In genomic region chr2:173187182-173187855, GRCm38 (mm10) we compare ENCODE assay signal across 12 mouse cellular contexts. TPM values are rescaled to one million over a fixed set of nuclear protein-coding genes. Genes with fewer than 3 reads are reported as not detected.
DNase-seq lines count a peak whose midpoint lies in the region; ATAC-seq lines count a peak whose summit lies in the region.
"Had no signal": no experiment of that assay in that cellular context is flagged by ENCODE, and none has a peak within 500 bp of the region (broad histone marks: within the 10 kb centered on the region; RNA-seq: fewer than 3 reads in every experiment).

No protein-coding gene starts in this region.

- DNase-seq in lung, adult 18-20 months = peak; percentile 40 to 47
- no peak for DNase-seq in lung, postnatal 14 days
- peak; percentile 73 for DNase-seq in large intestine, adult 2 months (ENCODE audit: low read depth, low spot score)
- no peak for DNase-seq in layer of hippocampus, postnatal 36 days
- DNase-seq in left cerebral cortex, postnatal 25 days (ENCODE audit: low spot score in 2 of 2) = no peak
- no peak for DNase-seq in gastrocnemius, postnatal 10 days
- DNase-seq: thymus, postnatal 36 days had no signal

- intact Hi-C loops in left cerebral cortex, postnatal 25 days (cut with DNase I) = loop anchor here (10.0 kb wide), 1 partner anchor 1097 kb away; the partner anchor contains the start of gene Gnas

- WGBS in large intestine, adult 2 months = 26% methylated on average over 8 of the region's 8 CpGs

- peak; percentile 54 for ATAC-seq in common myeloid progenitor, adult 5-6 weeks (replicated peaks; ENCODE audit: low read depth, poor library complexity, severe bottlenecking)
- peak; percentile 86 for ATAC-seq in megakaryocyte-erythroid progenitor cell, adult 5-6 weeks (replicated peaks; ENCODE audit: low FRiP score, low TSS enrichment, poor library complexity, severe bottlenecking)

RNA-seq across cellular contexts. Expression of gene Zbp1, which starts 31.4 kb away (rescaled TPM):
- 0.15 and 6.0 TPM in 2 replicates for total RNA-seq in common myeloid progenitor, adult 5-6 weeks (2017)
- 62.1 and 90.8 TPM in 2 replicates for polyA plus RNA-seq in large intestine, adult 2 months (2012; rRNA removed)
- 1.3 and 2.5 TPM in 2 replicates for total RNA-seq in megakaryocyte-erythroid progenitor cell, adult 5-6 weeks (2014; fragmentation: Nextera tagmentation)
- total RNA-seq in megakaryocyte-erythroid progenitor cell, adult 5-6 weeks (2017) = 4.8 TPM in 1 of 2 replicates, not detected in the other
- under 1 TPM in 1 of 2 experiments, not detected in 1; 0.35 TPM for total RNA-seq in layer of hippocampus, postnatal 36 days (2021)
- not detected for total RNA-seq in left cerebral cortex, postnatal 25 days (2021)
- under 1 TPM in 1 of 2 experiments, not detected in 1; 0.09 TPM for total RNA-seq in gastrocnemius, postnatal 10 days (2021)
- polyA plus RNA-seq: hindbrain, embryonic 11.5 days had no signal

RNA-seq across cellular contexts. Expression of gene Pck1, which starts 34.5 kb away (rescaled TPM):
- total RNA-seq in common myeloid progenitor, adult 5-6 weeks (2017) = not detected in 2 replicates
- polyA plus RNA-seq in large intestine, adult 2 months (2012; rRNA removed) = 6.6 and 48.2 TPM in 2 replicates
- total RNA-seq in megakaryocyte-erythroid progenitor cell, adult 5-6 weeks (2014; fragmentation: Nextera tagmentation) = not detected in 2 replicates
- total RNA-seq in megakaryocyte-erythroid progenitor cell, adult 5-6 weeks (2017) = not detected in 2 replicates
- not detected for total RNA-seq in layer of hippocampus, postnatal 36 days (2021)
- not detected for total RNA-seq in left cerebral cortex, postnatal 25 days (2021)
- total RNA-seq in gastrocnemius, postnatal 10 days (2021) = 10 to 100 TPM in 1 of 2 experiments, 1 to 10 TPM in 1; 9.1 to 17.4 TPM
- polyA plus RNA-seq: brain, embryonic 14.5 days; hindbrain, embryonic 11.5 days; limb, embryonic 13.5 days had no signal

Comparison
In these comparisons a context has a peak if more than half of its experiments do, and no peak if none do; other contexts are left out.
1. DNase-seq: peak in lung, adult 18-20 months (2 of 2) and large intestine, adult 2 months (single experiment); none in lung, postnatal 14 days (single experiment), layer of hippocampus, postnatal 36 days (0 of 2), left cerebral cortex, postnatal 25 days (0 of 2) and gastrocnemius, postnatal 10 days (single experiment).
2. RNA of gene Pck1, which starts 34.5 kb away (total RNA-seq): 9.1 to 17.4 TPM in gastrocnemius, postnatal 10 days; not detected in left cerebral cortex, postnatal 25 days, not detected in megakaryocyte-erythroid progenitor cell, adult 5-6 weeks, not detected in common myeloid progenitor, adult 5-6 weeks and not detected in layer of hippocampus, postnatal 36 days; every median in the first group is over 4 times any median in the second.